Mouse (Mus musculus): ENCODE measurements around the gene Wdr83os. TPM values are rescaled to one million over a fixed set of nuclear protein-coding genes. Genes with fewer than 3 reads are reported as not detected.
"Not testable (repeated sequence)": the region's sequence is repeated elsewhere in the genome, so short reads cannot be mapped to it uniquely, and the experiment has no call there.

Gene Wdr83os
- total RNA-seq, 1 experiment from 2014 or later: 51.9 TPM

- no peak for ATAC-seq (replicated peaks in 1 of 2; ENCODE audit: insufficient read depth in 1 of 2, low FRiP score in 2 of 2, low TSS enrichment in 1 of 2, low read depth in 1 of 2, poor library complexity in 2 of 2, severe bottlenecking in 2 of 2)
Observed at GRCm38 (mm10) chr8:85091526-85092090, 11.1 kb downstream of the Wdr83os start.

GRCm38 (mm10) chr8:85095051-85095450 is 14.5 kb downstream of the Wdr83os start:
- ATAC-seq (replicated peaks in 1 of 2; ENCODE audit: insufficient read depth in 1 of 2, low FRiP score in 2 of 2, low TSS enrichment in 1 of 2, low read depth in 1 of 2, poor library complexity in 2 of 2, severe bottlenecking in 2 of 2): no peak

GRCm38 (mm10) chr8:85095566-85095965 is 15.0 kb downstream of the Wdr83os start:
- ATAC-seq (replicated peaks in 1 of 2; ENCODE audit: insufficient read depth in 1 of 2, low FRiP score in 2 of 2, low TSS enrichment in 1 of 2, low read depth in 1 of 2, poor library complexity in 2 of 2, severe bottlenecking in 2 of 2): no peak

- ATAC-seq (replicated peaks in 1 of 2; ENCODE audit: insufficient read depth in 1 of 2, low FRiP score in 2 of 2, low TSS enrichment in 1 of 2, low read depth in 1 of 2, poor library complexity in 2 of 2, severe bottlenecking in 2 of 2): no peak
Observed at GRCm38 (mm10) chr8:85096196-85096595, 15.7 kb downstream of the Wdr83os start.

- no peak for ATAC-seq (replicated peaks in 1 of 2; ENCODE audit: insufficient read depth in 1 of 2, low FRiP score in 2 of 2, low TSS enrichment in 1 of 2, low read depth in 1 of 2, poor library complexity in 2 of 2, severe bottlenecking in 2 of 2)
Observed at GRCm38 (mm10) chr8:85096850-85097249, 16.3 kb downstream of the Wdr83os start.

GRCm38 (mm10) chr8:85100076-85100665 is 19.6 kb downstream of the Wdr83os start:
- ATAC-seq (replicated peaks in 1 of 2; ENCODE audit: insufficient read depth in 1 of 2, low FRiP score in 2 of 2, low TSS enrichment in 1 of 2, low read depth in 1 of 2, poor library complexity in 2 of 2, severe bottlenecking in 2 of 2): no peak

- no peak for ATAC-seq (replicated peaks in 1 of 2; ENCODE audit: insufficient read depth in 1 of 2, low FRiP score in 2 of 2, low TSS enrichment in 1 of 2, low read depth in 1 of 2, poor library complexity in 2 of 2, severe bottlenecking in 2 of 2)
Observed at GRCm38 (mm10) chr8:85113241-85113640, 32.7 kb downstream of the Wdr83os start.

- no peak for ATAC-seq (replicated peaks in 1 of 2; ENCODE audit: insufficient read depth in 1 of 2, low FRiP score in 2 of 2, low TSS enrichment in 1 of 2, low read depth in 1 of 2, poor library complexity in 2 of 2, severe bottlenecking in 2 of 2)
Observed at GRCm38 (mm10) chr8:85115501-85115900, 35.0 kb downstream of the Wdr83os start.

- no peak for ATAC-seq (replicated peaks in 1 of 2; ENCODE audit: insufficient read depth in 1 of 2, low FRiP score in 2 of 2, low TSS enrichment in 1 of 2, low read depth in 1 of 2, poor library complexity in 2 of 2, severe bottlenecking in 2 of 2)
Observed at GRCm38 (mm10) chr8:85116984-85117383, 36.4 kb downstream of the Wdr83os start.

GRCm38 (mm10) chr8:85119052-85119981 is 38.8 kb downstream of the Wdr83os start:
- peak; percentile 7 to 25; a peak in 2 of 4 replicates for ATAC-seq (replicated peaks in 1 of 2; ENCODE audit: insufficient read depth in 1 of 2, low FRiP score in 2 of 2, low TSS enrichment in 1 of 2, low read depth in 1 of 2, poor library complexity in 2 of 2, severe bottlenecking in 2 of 2)

- ATAC-seq (replicated peaks in 1 of 2; ENCODE audit: insufficient read depth in 1 of 2, low FRiP score in 2 of 2, low TSS enrichment in 1 of 2, low read depth in 1 of 2, poor library complexity in 2 of 2, severe bottlenecking in 2 of 2): not testable (repeated sequence)
Observed at GRCm38 (mm10) chr8:85120251-85120650, 39.7 kb downstream of the Wdr83os start.

- no peak for ATAC-seq (replicated peaks in 1 of 2; ENCODE audit: insufficient read depth in 1 of 2, low FRiP score in 2 of 2, low TSS enrichment in 1 of 2, low read depth in 1 of 2, poor library complexity in 2 of 2, severe bottlenecking in 2 of 2)
Observed at GRCm38 (mm10) chr8:85122995-85123394, 42.5 kb downstream of the Wdr83os start, which contains the start of gene Zfp791. Gene Zfp791, minus strand, starts transcription at chr8:85123095.

GRCm38 (mm10) chr8:85123691-85124090 is 43.2 kb downstream of the Wdr83os start:
- ATAC-seq (replicated peaks in 1 of 2; ENCODE audit: insufficient read depth in 1 of 2, low FRiP score in 2 of 2, low TSS enrichment in 1 of 2, low read depth in 1 of 2, poor library complexity in 2 of 2, severe bottlenecking in 2 of 2): no peak

Other genes starting within 250 kb of the Wdr83os start
- 29.8 and 38.8 TPM in 2 replicates for gene Gadd45gip1, start 249.2 kb upstream of the Wdr83os start, total RNA-seq (2017)
- gene Rad23a, start 240.1 kb upstream of the Wdr83os start, total RNA-seq (2017): 27.4 and 32.7 TPM in 2 replicates
- gene Calr, start 233.8 kb upstream of the Wdr83os start, total RNA-seq (2017): 1,472 and 1,879 TPM in 2 replicates
- gene Farsa, start 223.8 kb upstream of the Wdr83os start, total RNA-seq (2017): 108 and 126 TPM in 2 replicates
- gene Syce2, start 208.6 kb upstream of the Wdr83os start, total RNA-seq (2017): 93.5 and 127 TPM in 2 replicates
- 29.5 and 37.4 TPM in 2 replicates for gene Gcdh, start 186.8 kb upstream of the Wdr83os start, total RNA-seq (2017)
- 4.1 and 30.6 TPM in 2 replicates for gene Klf1, start 178.8 kb upstream of the Wdr83os start, total RNA-seq (2017)
- gene Dnase2a, start 172.2 kb upstream of the Wdr83os start, total RNA-seq (2017): 27.8 and 50.0 TPM in 2 replicates
- gene Mast1, start 143.4 kb upstream of the Wdr83os start, total RNA-seq (2017): 0.10 TPM in 1 of 2 replicates, not detected in the other
- gene Rtbdn, start 133.7 kb upstream of the Wdr83os start, total RNA-seq (2017): not detected in 2 replicates
- not detected in 2 replicates for gene Gm49661, start 111.3 kb upstream of the Wdr83os start, total RNA-seq (2017)
- gene Prdx2, start 111.2 kb upstream of the Wdr83os start, total RNA-seq (2017): 469 and 528 TPM in 2 replicates
- 59.7 and 112 TPM in 2 replicates for gene Rnaseh2a, start 111.0 kb upstream of the Wdr83os start, total RNA-seq (2017)
- gene Junb, start 102.0 kb upstream of the Wdr83os start, total RNA-seq (2017): 208 and 220 TPM in 2 replicates
- 17.9 and 18.5 TPM in 2 replicates for gene Hook2, start 90.1 kb upstream of the Wdr83os start, total RNA-seq (2017)
- not detected in 2 replicates for gene Best2, start 66.2 kb upstream of the Wdr83os start, total RNA-seq (2017)
- 34.1 and 49.6 TPM in 2 replicates for gene Asna1, start 55.5 kb upstream of the Wdr83os start, total RNA-seq (2017)
- 219 and 245 TPM in 2 replicates for gene Trir, start 53.9 kb upstream of the Wdr83os start, total RNA-seq (2017)
- 21.8 and 23.0 TPM in 2 replicates for gene Tnpo2, start 43.8 kb upstream of the Wdr83os start, total RNA-seq (2017)
- 6.1 and 7.1 TPM in 2 replicates for gene Fbxw9, start 20.7 kb upstream of the Wdr83os start, total RNA-seq (2017)
- not detected in 2 replicates for gene Gm5741, start 12.8 kb upstream of the Wdr83os start, total RNA-seq (2017)
- gene Dhps, start 9.0 kb upstream of the Wdr83os start, total RNA-seq (2017): 15.5 and 22.7 TPM in 2 replicates
- gene Wdr83, start 566 bp downstream of the Wdr83os start, total RNA-seq (2017): 17.3 and 17.6 TPM in 2 replicates
- 46.2 and 55.0 TPM in 2 replicates for gene Man2b1, start 2.5 kb downstream of the Wdr83os start, total RNA-seq (2017)
- gene Zfp791, start 42.4 kb downstream of the Wdr83os start, total RNA-seq (2017): not detected in 2 replicates
- gene Cks1brt, start 71.2 kb downstream of the Wdr83os start, total RNA-seq (2017): not detected in 2 replicates
- gene Olfr371, start 145.2 kb downstream of the Wdr83os start, total RNA-seq (2017): not detected in 2 replicates
- gene Orc6, start 218.9 kb downstream of the Wdr83os start, total RNA-seq (2017): 65.1 and 92.5 TPM in 2 replicates
- gene Vps35, start 219.1 kb downstream of the Wdr83os start, total RNA-seq (2017): 117 and 119 TPM in 2 replicates

Measured in hematopoietic stem cell, adult 5-6 weeks (primary cell).